Mouse (Mus musculus) gastrocnemius, postnatal 14 days (tissue): ENCODE results near the gene Nav2. TPM values are rescaled to one million over a fixed set of nuclear protein-coding genes. Genes with fewer than 3 reads are reported as not detected.

ENCODE experiments used
- DNase-seq: peaks from one replicate; pipeline ENCODE4 v3.0.0; 2021; ENCODE audit warnings: mixed read lengths
- intact Hi-C: fragments of 180-260 bp; cut with DNase I; formaldehyde crosslinking; loops from one replicate; pipeline ENCODE4 v1.15.1; 2025; ENCODE audit warnings: low total_unique reads
- total RNA-seq, 2 experiments: library from RNA; stranded (reverse); gene quantifications; 2 replicates each; pipeline ENCODE4 v1.2.3; 2021

Gene Nav2
- total RNA-seq, 2 experiments from 2014 or later = 26.2 to 39.3 TPM

- intact Hi-C loops = no loop called here
- DNase-seq = no peak
Measured at GRCm38 (mm10) chr7:49565084-49565483, 656.6 kb downstream of the Nav2 start.

GRCm38 (mm10) chr7:49565798-49566197, 657.3 kb downstream of the Nav2 start:
- intact Hi-C loops = no loop called here
- DNase-seq = no peak

- intact Hi-C loops = no loop called here
- no peak for DNase-seq
Measured at GRCm38 (mm10) chr7:49567346-49568034, 659.0 kb downstream of the Nav2 start.

- no peak for DNase-seq
- intact Hi-C loops = no loop called here
Measured at GRCm38 (mm10) chr7:49569646-49570045, 661.1 kb downstream of the Nav2 start.

GRCm38 (mm10) chr7:49571606-49572005, 663.1 kb downstream of the Nav2 start:
- DNase-seq = no peak
- intact Hi-C loops = no loop called here

GRCm38 (mm10) chr7:49575226-49575625, 666.7 kb downstream of the Nav2 start:
- intact Hi-C loops = no loop called here
- DNase-seq = no peak

- no peak for DNase-seq
- intact Hi-C loops = no loop called here
Measured at GRCm38 (mm10) chr7:49577096-49577495, 668.6 kb downstream of the Nav2 start.

GRCm38 (mm10) chr7:49581951-49582350, 673.4 kb downstream of the Nav2 start:
- DNase-seq = no peak
- intact Hi-C loops = no loop called here

GRCm38 (mm10) chr7:49582551-49582950, 674.0 kb downstream of the Nav2 start:
- intact Hi-C loops = no loop called here
- DNase-seq = no peak

GRCm38 (mm10) chr7:49583176-49583575, 674.7 kb downstream of the Nav2 start:
- DNase-seq = no peak
- intact Hi-C loops = no loop called here

- no peak for DNase-seq
- intact Hi-C loops = no loop called here
Measured at GRCm38 (mm10) chr7:49586530-49587120, 678.1 kb downstream of the Nav2 start.

- no peak for DNase-seq
- intact Hi-C loops = no loop called here
Measured at GRCm38 (mm10) chr7:49589635-49590034, 681.1 kb downstream of the Nav2 start.

GRCm38 (mm10) chr7:49597776-49598175, 689.3 kb downstream of the Nav2 start:
- intact Hi-C loops = no loop called here
- DNase-seq = no peak

- intact Hi-C loops = no loop called here
- no peak for DNase-seq
Measured at GRCm38 (mm10) chr7:49598225-49598624, 689.7 kb downstream of the Nav2 start.

- intact Hi-C loops = loop anchor here (2.0 kb wide), 1 partner anchor 131 kb away; no protein-coding TSS in a partner anchor
- no peak for DNase-seq
Measured at GRCm38 (mm10) chr7:49599950-49600349, 691.4 kb downstream of the Nav2 start.

GRCm38 (mm10) chr7:49601191-49601975, 692.9 kb downstream of the Nav2 start:
- peak; percentile 68 for DNase-seq
- intact Hi-C loops = loop anchor here (2.0 kb wide), 1 partner anchor 133 kb away; no protein-coding TSS in a partner anchor

GRCm38 (mm10) chr7:49604244-49604643, 695.7 kb downstream of the Nav2 start:
- no peak for DNase-seq
- intact Hi-C loops = no loop called here

- DNase-seq = no peak
- intact Hi-C loops = no loop called here
Measured at GRCm38 (mm10) chr7:49604965-49605795, 696.7 kb downstream of the Nav2 start.

- peak; percentile 57 for DNase-seq
- intact Hi-C loops = loop anchor here (2.0 to 10.0 kb wide), 2 partner anchors 135 to 309 kb away; no protein-coding TSS in a partner anchor
Measured at GRCm38 (mm10) chr7:49616258-49616735, 707.8 kb downstream of the Nav2 start.
